Mouse (Mus musculus) embryonic stem cell, embryonic (primary cell): ENCODE results near the gene Lilra6.
"Not testable (repeated sequence)": the region's sequence is repeated elsewhere in the genome, so short reads cannot be mapped to it uniquely, and the experiment has no call there.

Experiments used
- CTCF ChIA-PET, 4 experiments: fragments of 300-600 bp in 2 of 4; fragments of 350-600 bp in 2 of 4; sonication (Branson Sonifier 250); formaldehyde crosslinking; loops; one replicate each; lab custom pipeline; 2022; ENCODE audit warnings: inconsistent platforms in 2 of 4; lab: Charles Lee
- POLR2A ChIA-PET, 4 experiments: fragments of 300-600 bp in 2 of 4; fragments of 350-600 bp in 2 of 4; sonication (Branson Sonifier 250); formaldehyde crosslinking; loops; one replicate each; lab custom pipeline; 2022; ENCODE audit warnings: antibody characterized with exemption in 4 of 4, inconsistent platforms in 1 of 4; lab: Charles Lee

The Lilra6 gene

GRCm38 (mm10) chr7:3915387-3915786 lies at the start of gene Lilra6:
Gene Lilra6, minus strand, starts transcription at chr7:3915503.
- POLR2A ChIA-PET, CTCF ChIA-PET: not testable (repeated sequence)

DNA sequence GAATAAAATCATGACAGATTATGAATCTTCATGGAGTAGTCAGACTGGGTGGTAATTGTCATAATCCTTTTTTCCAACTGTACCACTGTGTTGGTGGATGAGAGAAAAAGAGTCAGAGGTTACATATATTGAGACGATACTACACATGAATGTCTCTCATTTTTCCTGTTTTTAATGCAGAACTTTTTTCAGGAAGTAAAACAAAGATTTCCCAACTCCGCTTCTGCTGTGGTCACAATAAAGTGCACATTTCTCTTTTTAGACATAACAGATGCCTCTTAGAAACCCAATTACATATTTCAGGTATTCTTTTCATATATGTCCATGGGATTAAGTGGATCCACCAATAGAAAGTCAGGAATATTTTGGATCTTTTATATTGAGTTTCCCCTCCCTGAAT lies 46.7 kb upstream of the Lilra6 start:
- ChIA-PET CTCF (interaction anchor here in 1 of 4 experiments (0.9 kb wide), 1 partner anchor 546 kb away, joined by 3 read pairs; no protein-coding TSS in a partner anchor), POLR2A (no interaction called here)

DNA sequence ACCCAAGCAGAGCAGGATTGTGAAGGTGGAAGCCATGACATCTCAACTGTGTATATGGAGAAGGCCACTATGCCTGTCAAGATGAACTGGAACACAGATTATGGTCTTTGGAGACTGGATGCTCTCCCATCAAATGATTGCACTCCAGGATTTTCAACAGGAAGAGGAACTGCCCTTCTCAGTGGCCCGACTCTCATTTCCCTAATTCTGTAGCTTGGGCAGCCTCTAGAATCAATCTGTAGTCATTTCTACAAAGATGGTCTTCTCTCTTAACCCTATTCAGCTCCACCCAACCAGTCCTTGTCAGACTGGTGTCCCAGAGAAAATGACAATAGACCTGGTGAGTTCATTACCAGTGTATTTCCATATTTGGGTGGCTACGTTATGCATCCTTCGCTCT lies 42.1 kb upstream of the Lilra6 start:
- ChIA-PET POLR2A (no interaction called here), CTCF (no interaction called here)

- ChIA-PET CTCF (interaction anchor here in 2 of 4 experiments (0.6 to 0.7 kb wide), 3 partner anchors 10 to 182 kb away, joined by 3 to 5 read pairs (median 3); no protein-coding TSS in a partner anchor), POLR2A (interaction anchor here in 1 of 4 experiments (0.7 kb wide), 1 partner anchor 27 kb away, joined by 4 read pairs; no protein-coding TSS in a partner anchor)
These were observed 33.9 kb upstream of the Lilra6 start for GRCm38 (mm10) chr7:3949159-3949558.

DNA sequence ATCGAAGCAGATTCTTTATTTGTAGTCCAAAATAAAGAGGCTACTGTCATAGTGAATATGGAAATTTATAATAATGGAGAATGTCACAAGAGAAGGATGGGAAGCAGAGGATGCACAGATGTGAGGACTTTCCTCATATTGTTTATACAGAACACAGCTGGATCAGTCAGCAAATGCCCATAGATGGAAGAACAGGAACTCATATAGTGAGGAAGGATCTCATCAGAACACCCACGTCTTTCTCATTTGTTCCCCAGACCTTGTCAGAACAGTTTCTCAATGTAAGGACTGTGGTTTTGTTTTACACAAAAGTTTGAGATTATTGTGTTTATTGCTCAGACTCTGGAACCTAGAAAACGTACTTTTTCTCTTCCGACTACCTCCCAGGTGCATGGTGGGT lies 32.9 kb upstream of the Lilra6 start:
- POLR2A ChIA-PET, result no interaction called here
- CTCF ChIA-PET, result no interaction called here

DNA sequence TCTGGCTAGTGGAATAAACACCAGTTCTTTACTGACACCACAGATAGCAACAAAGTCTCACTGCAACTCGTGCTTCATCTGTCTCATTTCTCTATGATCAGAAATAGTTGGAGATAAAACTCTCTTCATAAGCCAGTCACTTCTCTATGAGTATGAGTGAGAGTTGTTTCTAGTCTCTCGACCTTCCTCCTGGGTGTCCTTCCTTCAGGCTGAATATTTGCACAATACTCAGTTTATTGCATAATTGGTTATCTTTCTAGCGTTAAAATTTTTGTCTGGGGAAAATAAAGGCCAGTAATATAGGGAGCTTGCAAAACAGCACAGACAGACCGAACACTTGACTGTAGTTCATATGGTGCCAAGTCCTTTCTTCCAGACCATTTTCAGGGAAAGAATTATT lies 30.8 kb upstream of the Lilra6 start:
- ChIA-PET POLR2A (no interaction called here), CTCF (no interaction called here)

DNA sequence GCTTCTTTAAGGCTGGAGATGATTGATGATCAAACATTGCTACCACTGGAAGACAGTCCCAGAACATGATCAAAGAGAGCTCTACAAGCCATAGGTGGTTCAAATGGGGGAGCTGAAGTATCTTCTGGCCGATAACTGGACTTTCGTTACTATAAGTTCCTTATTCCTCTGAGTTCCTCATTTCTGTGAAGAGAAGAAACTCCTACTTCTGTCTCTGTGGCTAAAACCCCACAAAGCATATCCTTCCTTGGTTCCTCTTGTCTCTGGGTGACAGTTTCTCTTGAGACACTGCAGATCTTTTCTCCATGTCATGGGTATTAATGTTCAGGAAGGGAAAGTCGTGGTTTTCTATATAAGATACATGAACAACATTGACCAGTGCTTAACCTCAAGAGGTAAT lies 25.6 kb upstream of the Lilra6 start:
- CTCF ChIA-PET, result interaction anchor here in 1 of 4 experiments (0.6 kb wide), 1 partner anchor 324 kb away, joined by 3 read pairs; the partner anchor contains the start of gene Ndufa3
- POLR2A ChIA-PET, result interaction anchor here in 1 of 4 experiments (0.6 kb wide), 1 partner anchor 530 kb away, joined by 3 read pairs; no protein-coding TSS in a partner anchor

DNA sequence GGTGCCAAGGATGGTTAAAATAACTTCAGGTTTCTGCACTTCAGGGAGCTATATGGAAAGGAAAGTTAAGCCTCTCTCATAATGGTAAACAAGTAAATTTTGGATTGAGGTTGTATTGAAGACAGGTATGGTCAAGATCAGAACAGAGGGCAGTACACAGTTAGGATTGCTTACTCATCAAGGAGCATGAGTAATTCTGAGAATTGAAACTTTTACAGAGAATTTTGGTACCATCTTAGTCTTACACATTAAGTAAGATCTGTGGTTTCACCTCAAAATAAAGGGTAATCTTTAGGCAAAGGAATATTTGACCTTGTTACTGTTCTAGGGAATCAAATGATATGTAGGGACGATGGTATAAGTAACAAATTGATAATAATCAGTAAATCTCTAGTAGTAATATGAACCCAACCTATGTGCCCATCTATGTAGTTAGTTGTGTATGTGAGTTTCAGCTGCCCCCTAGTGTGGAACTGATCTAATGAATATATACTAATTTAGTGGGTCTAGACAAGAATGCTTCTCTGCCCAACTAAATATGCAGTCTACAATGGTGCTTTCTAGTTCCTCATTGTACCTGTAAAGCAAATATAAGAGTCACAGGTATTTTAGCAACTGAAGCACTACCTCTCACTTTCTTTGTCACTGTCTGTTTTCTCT lies 24.7 kb upstream of the Lilra6 start:
- POLR2A ChIA-PET, result interaction anchor here in 1 of 4 experiments (0.6 kb wide), 1 partner anchor 529 kb away, joined by 3 read pairs; no protein-coding TSS in a partner anchor
- CTCF ChIA-PET, result interaction anchor here in 1 of 4 experiments (0.6 kb wide), 1 partner anchor 323 kb away, joined by 3 read pairs; the partner anchor contains the start of gene Ndufa3

GRCm38 (mm10) chr7:3935473-3935872 lies 20.2 kb upstream of the Lilra6 start:
- CTCF ChIA-PET, POLR2A ChIA-PET: not testable (repeated sequence)

DNA sequence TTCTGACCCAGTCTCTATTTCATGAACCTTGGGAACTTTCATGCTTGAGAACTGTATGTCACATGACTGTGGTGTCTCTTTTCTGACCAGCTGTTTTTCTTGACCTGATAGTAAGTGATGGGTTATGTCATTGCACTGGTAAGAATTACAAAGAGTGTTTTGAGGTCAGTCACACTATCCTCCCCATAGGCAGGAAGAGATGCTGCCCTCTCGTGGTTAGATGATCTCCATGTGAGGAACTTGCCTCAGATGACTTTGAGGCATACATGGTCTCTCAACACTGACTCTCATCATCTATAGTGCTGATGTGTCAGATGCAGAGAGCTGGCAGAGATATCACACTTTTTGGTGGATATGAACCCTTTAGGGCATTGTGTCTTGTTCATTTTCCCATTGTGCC lies 11.6 kb downstream of the Lilra6 start:
- ChIA-PET CTCF (interaction anchor here in 1 of 4 experiments (0.6 kb wide), 1 partner anchor 615 kb away, joined by 9 read pairs; the partner anchor contains the start of genes Myadm and Prkcg), POLR2A (interaction anchor here in 2 of 4 experiments (1.0 to 1.2 kb wide), 2 partner anchors 194 to 196 kb away, joined by 3 read pairs; no protein-coding TSS in a partner anchor)

GRCm38 (mm10) chr7:3898036-3898590 lies 17.2 kb downstream of the Lilra6 start, which contains the start of gene Gm14548:
Gene Gm14548, minus strand, starts transcription at chr7:3898120.
- POLR2A ChIA-PET, CTCF ChIA-PET: not testable (repeated sequence)

- POLR2A ChIA-PET, CTCF ChIA-PET: not testable (repeated sequence)
These were observed 40.3 kb downstream of the Lilra6 start for GRCm38 (mm10) chr7:3875032-3875431.
